Mouse (Mus musculus) spleen, adult 2 months (tissue): ENCODE data around the gene Adgrg6. TPM values are rescaled to one million over a fixed set of nuclear protein-coding genes. Genes with fewer than 3 reads are reported as not detected.

Source experiments
- DNase-seq, 2 experiments: peaks; one replicate each; pipeline versions ENCODE4 v3.0.0 to v3.0.0-alpha.2; 2012 to 2021; ENCODE audit warnings: low spot score in 2 of 2, low read depth in 1 of 2
- H3K27ac ChIP-seq: fragments of 200-500 bp; 2 replicates; pipeline ENCODE4 v1.5.1; 2012; ENCODE audit warnings: low read length, inconsistent platforms; ENCODE audit not compliant: insufficient read depth
- H3K27me3 ChIP-seq: fragments of 200-500 bp; 2 replicates; pipeline ENCODE4 v1.6.1; 2012; ENCODE audit warnings: mild to moderate bottlenecking, moderate library complexity, low read length, inconsistent platforms; ENCODE audit not compliant: control insufficient read depth, insufficient read depth
- H3K36me3 ChIP-seq: fragments of 200-500 bp; 2 replicates; pipeline ENCODE4 v1.6.1; 2012; ENCODE audit warnings: mild to moderate bottlenecking, low read length, inconsistent platforms; ENCODE audit not compliant: control insufficient read depth, insufficient read depth
- H3K4me1 ChIP-seq: fragments of 200-500 bp; 2 replicates; pipeline ENCODE4 v1.6.1; 2011; ENCODE audit warnings: inconsistent platforms; ENCODE audit not compliant: control insufficient read depth, insufficient read depth, insufficient read length
- H3K4me3 ChIP-seq: fragments of 200-500 bp; 2 replicates; pipeline ENCODE4 v1.5.1; 2011; ENCODE audit warnings: mild to moderate bottlenecking, inconsistent platforms; ENCODE audit not compliant: insufficient read depth, insufficient read length; ENCODE audit errors: extremely low read depth
- CTCF ChIP-seq: fragments of 200-500 bp; IDR thresholded peaks from 2 replicates; pipeline ENCODE4 v1.5.1; 2011; ENCODE audit warnings: mild to moderate bottlenecking, inconsistent platforms; ENCODE audit not compliant: insufficient read depth, insufficient read length, insufficient replicate concordance; ENCODE audit errors: extremely low read depth
- POLR2A ChIP-seq: fragments of 200-500 bp; IDR thresholded peaks from 2 replicates; pipeline ENCODE4 v1.6.1; 2011; ENCODE audit warnings: low read depth, low read length, inconsistent platforms
- WGBS: fragments of 180-500 bp; shearing (Covaris S2); methylation state at CpG from one replicate; pipeline ENCODE4 v1.1.7; 2018; 5-methylcytosine and 5-hydroxymethylcytosine counted together
- polyA plus RNA-seq: library from polyadenylated mRNA; depleted of rRNA; stranded (reverse); fragments of >200 nt; gene quantifications from 2 replicates; pipeline ENCODE4 v1.2.3, GENCODE M21; 2012

Gene Adgrg6
- polyA plus RNA-seq, 1 experiment = 1.7 TPM

DNA sequence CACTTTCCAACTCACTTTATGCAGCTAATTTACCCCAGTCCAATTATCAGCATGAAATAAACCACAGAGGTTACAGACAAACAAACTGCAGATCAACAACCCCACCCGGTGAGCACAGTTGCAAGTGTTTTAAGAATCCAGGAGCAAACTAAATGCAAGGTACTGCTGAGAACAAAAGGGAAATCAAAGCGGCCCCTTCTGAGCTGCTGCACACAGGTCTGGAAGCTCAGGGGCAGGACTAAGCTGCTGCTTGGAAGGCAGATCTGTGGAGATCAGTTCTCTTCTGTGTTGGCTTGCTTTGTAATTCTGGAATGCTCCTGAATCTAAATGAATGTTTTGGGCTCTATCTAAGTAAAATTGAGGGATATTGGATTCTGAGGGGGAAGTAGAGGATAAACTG, 25.2 kb upstream of the Adgrg6 start:
- H3K36me3 ChIP-seq = no peaks in the 10 kb centered on the region
- no peak overlapping the region for H3K4me3 ChIP-seq
- 68% methylated on average over 2 of the region's 2 CpGs for WGBS
- H3K27ac ChIP-seq = no peak overlapping the region
- DNase-seq = no peak
- H3K27me3 ChIP-seq = no peaks in the 10 kb centered on the region
- TF ChIP-seq POLR2A = no peak
- no peak for TF ChIP-seq CTCF
- no peaks in the 10 kb centered on the region for H3K4me1 ChIP-seq

GRCm38 (mm10) chr10:14546111-14546551, 672 bp upstream of the Adgrg6 start:
- no peaks in the 10 kb centered on the region; the same call in 1 of the 2 replicates for H3K4me1 ChIP-seq
- H3K27ac ChIP-seq = no peak overlapping the region
- no peak for DNase-seq
- TF ChIP-seq POLR2A = no peak
- TF ChIP-seq CTCF = no peak
- no peaks in the 10 kb centered on the region for H3K36me3 ChIP-seq
- H3K27me3 ChIP-seq = peaks cover 9% of the 10 kb centered on the region
- no peak overlapping the region for H3K4me3 ChIP-seq
- WGBS = 17% methylated on average over 7 of the region's 7 CpGs

- 10% methylated on average over 9 of the region's 9 CpGs for WGBS
These were observed 885 bp downstream of the Adgrg6 start for GRCm38 (mm10) chr10:14544608-14544940.

GRCm38 (mm10) chr10:14543511-14544067, 1.9 kb downstream of the Adgrg6 start:
- TF ChIP-seq POLR2A (no peak), CTCF (no peak)
- Histone ChIP-seq H3K4me1 (no peaks in the 10 kb centered on the region; the same call in 1 of the 2 replicates), H3K27me3 (peaks cover 9% of the 10 kb centered on the region), H3K27ac (no peak overlapping the region), H3K36me3 (no peaks in the 10 kb centered on the region), H3K4me3 (no peak overlapping the region)
- 89% methylated on average over 8 of the region's 8 CpGs for WGBS
- DNase-seq = no peak

More at GRCm38 (mm10) chr10:14544608-14544940, 885 bp downstream of the Adgrg6 start:
- Histone ChIP-seq H3K27ac (no peak overlapping the region), H3K4me1 (no peaks in the 10 kb centered on the region; the same call in 1 of the 2 replicates), H3K27me3 (peaks cover 9% of the 10 kb centered on the region), H3K4me3 (peak overlapping the region; percentile 52; the same call in 1 of the 2 replicates), H3K36me3 (no peaks in the 10 kb centered on the region)
- no peak for TF ChIP-seq CTCF
- TF ChIP-seq POLR2A = no peak
- DNase-seq = no peak

- DNase-seq = no peak
- no peaks in the 10 kb centered on the region for H3K4me1 ChIP-seq
- H3K4me3 ChIP-seq = no peak overlapping the region
- no peak overlapping the region for H3K27ac ChIP-seq
- H3K36me3 ChIP-seq = no peaks in the 10 kb centered on the region
- no peaks in the 10 kb centered on the region for H3K27me3 ChIP-seq
- 78% methylated on average over 3 of the region's 3 CpGs for WGBS
- TF ChIP-seq POLR2A (no peak), CTCF (no peak)
These were observed 8.4 kb downstream of the Adgrg6 start for GRCm38 (mm10) chr10:14537102-14537501.

GRCm38 (mm10) chr10:14531090-14531489, 14.4 kb downstream of the Adgrg6 start:
- no peak for TF ChIP-seq POLR2A
- TF ChIP-seq CTCF = no peak
- H3K4me3 ChIP-seq = no peak overlapping the region
- 30% methylated on average over 3 of the region's 3 CpGs for WGBS
- no peak overlapping the region for H3K27ac ChIP-seq
- DNase-seq = no peak
- no peaks in the 10 kb centered on the region for H3K36me3 ChIP-seq
- H3K27me3 ChIP-seq = no peaks in the 10 kb centered on the region
- H3K4me1 ChIP-seq = no peaks in the 10 kb centered on the region

DNA sequence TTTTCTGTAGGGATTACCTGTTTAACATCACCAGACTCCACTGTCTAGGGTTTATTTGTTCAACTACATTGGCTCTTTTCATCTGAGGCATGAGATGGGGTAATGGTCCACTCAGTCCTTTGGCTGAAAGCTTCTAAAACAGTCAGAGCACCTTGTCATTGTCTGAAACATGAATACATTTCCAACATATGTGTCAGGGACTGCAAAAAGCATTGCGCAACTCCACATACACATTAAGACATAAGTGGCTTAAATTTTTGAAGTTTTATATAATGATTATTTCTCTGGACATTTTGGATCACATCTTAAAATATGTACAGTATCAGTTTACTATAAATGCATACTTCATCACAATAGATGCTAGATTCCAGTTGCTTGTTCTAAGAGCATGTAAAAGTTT, 14.8 kb downstream of the Adgrg6 start:
- Histone ChIP-seq H3K36me3 (no peaks in the 10 kb centered on the region), H3K4me3 (no peak overlapping the region), H3K4me1 (no peaks in the 10 kb centered on the region), H3K27ac (no peak overlapping the region), H3K27me3 (no peaks in the 10 kb centered on the region)
- DNase-seq = no peak
- no peak for TF ChIP-seq POLR2A
- no peak for TF ChIP-seq CTCF
- WGBS = 93% methylated on average over 1 of the region's 1 CpGs

GRCm38 (mm10) chr10:14527765-14528164, 17.7 kb downstream of the Adgrg6 start:
- 69% methylated on average over 2 of the region's 2 CpGs for WGBS
- no peak for DNase-seq
- Histone ChIP-seq H3K27me3 (no peaks in the 10 kb centered on the region), H3K36me3 (no peaks in the 10 kb centered on the region), H3K4me1 (no peaks in the 10 kb centered on the region), H3K4me3 (no peak overlapping the region), H3K27ac (no peak overlapping the region)
- TF ChIP-seq CTCF (no peak), POLR2A (no peak)
